Mouse (Mus musculus) liver, embryonic 15.5 days (tissue): Measurements from ENCODE around the gene Reep6. TPM values are rescaled to one million over a fixed set of nuclear protein-coding genes. Genes with fewer than 3 reads are reported as not detected.
"Not testable (repeated sequence)": the region's sequence is repeated elsewhere in the genome, so short reads cannot be mapped to it uniquely, and the experiment has no call there.

ENCODE experiments used
- ATAC-seq: fragments of 200-750 bp; cut with Nextera tagmentation; 2 replicates; pipeline ENCODE4 v1.8.0; 2017; ENCODE audit warnings: moderate number of reproducible peaks, mild to moderate bottlenecking, moderate library complexity; ENCODE audit not compliant: insufficient read depth
- H3K27ac ChIP-seq: fragments of 300-500 bp; sonication (generic); replicated peaks from 2 replicates; pipeline ENCODE4 v1.5.1; 2015; ENCODE audit warnings: mild to moderate bottlenecking, inconsistent platforms
- H3K27me3 ChIP-seq: fragments of 300-500 bp; sonication (generic); 2 replicates; pipeline ENCODE4 v1.6.1; 2015; ENCODE audit warnings: mild to moderate bottlenecking, inconsistent platforms
- H3K36me3 ChIP-seq: fragments of 300-500 bp; sonication (generic); replicated peaks from 2 replicates; pipeline ENCODE4 v1.6.1; 2015; ENCODE audit warnings: moderate library complexity, mild to moderate bottlenecking, inconsistent platforms
- H3K4me1 ChIP-seq: fragments of 300-500 bp; sonication (generic); replicated peaks from 2 replicates; pipeline ENCODE4 v1.6.1; 2015; ENCODE audit warnings: inconsistent platforms
- H3K4me2 ChIP-seq: fragments of 300-500 bp; sonication (generic); 2 replicates; pipeline ENCODE4 v1.6.1; 2015; ENCODE audit warnings: moderate library complexity, mild to moderate bottlenecking, inconsistent platforms
- H3K4me3 ChIP-seq: fragments of 300-500 bp; sonication (generic); replicated peaks from 2 replicates; pipeline ENCODE4 v1.5.1; 2015; ENCODE audit warnings: mild to moderate bottlenecking, inconsistent platforms
- H3K9ac ChIP-seq: fragments of 300-500 bp; sonication (generic); 2 replicates; pipeline ENCODE4 v1.6.1; 2015; ENCODE audit warnings: moderate library complexity, mild to moderate bottlenecking, inconsistent platforms
- H3K9me3 ChIP-seq: fragments of 300-500 bp; sonication (generic); replicated peaks from 2 replicates; pipeline ENCODE4 v1.6.1; 2016; ENCODE audit warnings: inconsistent platforms
- WGBS: fragments of 180-500 bp; shearing (Covaris S2); methylation state at CpG from one replicate; pipeline ENCODE4 v1.1.7; 2015; ENCODE audit warnings: mixed read lengths; ENCODE audit not compliant: insufficient replicate concordance; 5-methylcytosine and 5-hydroxymethylcytosine counted together
- polyA plus RNA-seq: library from polyadenylated mRNA; unstranded; fragments of >200 nt; fragmentation: Nextera tagmentation; extraction: Ambion mirVana; gene quantifications from 2 replicates; pipeline ENCODE4 v1.2.1, GENCODE M21; 2015

Gene Reep6
- polyA plus RNA-seq, 1 experiment from 2014 or later: 75.6 TPM

DNA sequence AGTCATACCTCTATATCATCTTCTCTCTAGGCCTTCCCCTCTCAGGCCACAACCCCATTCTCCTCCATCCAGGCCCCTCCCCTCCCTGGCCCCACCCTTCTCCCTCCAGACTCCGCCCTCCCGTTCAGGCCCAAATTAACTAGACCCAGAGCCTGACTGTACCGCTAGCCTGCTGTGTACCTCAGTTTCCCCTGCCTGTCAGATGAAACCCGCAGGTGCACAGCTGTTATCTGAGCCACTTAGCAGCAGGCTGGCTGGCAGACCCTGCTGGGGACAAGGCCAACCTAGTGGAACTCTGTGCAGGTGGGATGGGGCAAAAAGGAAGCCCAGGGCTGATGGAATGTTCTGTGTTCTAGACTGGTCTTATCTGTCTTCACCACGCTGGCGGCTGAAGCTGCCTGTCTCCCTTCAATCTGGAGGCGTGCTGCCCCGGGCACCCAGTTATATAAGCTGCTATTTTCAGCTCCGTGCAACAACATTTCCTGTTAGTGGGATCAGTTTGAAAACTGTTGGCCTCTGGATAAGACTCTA, 14.4 kb downstream of the Reep6 start:
- Histone ChIP-seq H3K4me1 (peaks cover 88% of the 10 kb centered on the region), H3K27me3 (peaks cover 78% of the 10 kb centered on the region), H3K4me2 (peak overlapping the region; percentile 83), H3K9me3 (no peaks in the 10 kb centered on the region), H3K9ac (peak overlapping the region; percentile 57), H3K4me3 (peak overlapping the region; percentile 54), H3K36me3 (no peaks in the 10 kb centered on the region), H3K27ac (peak overlapping the region; percentile 97)
- ATAC-seq: peak; percentile 81
- 7% methylated on average over 9 of the region's 9 CpGs for WGBS

DNA sequence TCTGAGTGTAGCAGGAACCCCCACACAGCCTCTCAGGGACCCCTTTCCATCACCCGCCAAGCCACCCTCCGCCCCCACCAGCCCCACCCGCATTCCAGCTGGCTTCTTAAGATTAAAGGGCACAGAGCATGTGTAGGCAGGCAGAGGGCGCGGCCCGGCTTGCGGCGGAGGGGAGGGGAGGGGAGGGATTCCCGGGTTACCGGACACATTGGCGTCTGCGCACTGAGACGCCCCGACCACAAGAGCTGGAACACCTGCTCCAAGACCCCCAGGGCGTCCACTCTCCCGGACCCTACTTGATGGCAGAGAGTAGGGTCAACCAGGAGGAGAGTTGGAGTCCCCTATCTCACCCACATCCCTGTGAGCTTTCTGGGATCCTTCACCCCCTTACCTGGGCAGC, 15.4 kb downstream of the Reep6 start:
- H3K27ac ChIP-seq: peak overlapping the region; percentile 97
- no peaks in the 10 kb centered on the region for H3K9me3 ChIP-seq
- peak overlapping the region; percentile 54 for H3K4me3 ChIP-seq
- H3K4me1 ChIP-seq: peaks cover 84% of the 10 kb centered on the region
- peak overlapping the region; percentile 57 for H3K9ac ChIP-seq
- peak; percentile 22 for ATAC-seq
- peaks cover 87% of the 10 kb centered on the region for H3K27me3 ChIP-seq
- 4% methylated on average over 16 of the region's 16 CpGs for WGBS
- no peaks in the 10 kb centered on the region for H3K36me3 ChIP-seq
- peak overlapping the region; percentile 83 for H3K4me2 ChIP-seq

DNA sequence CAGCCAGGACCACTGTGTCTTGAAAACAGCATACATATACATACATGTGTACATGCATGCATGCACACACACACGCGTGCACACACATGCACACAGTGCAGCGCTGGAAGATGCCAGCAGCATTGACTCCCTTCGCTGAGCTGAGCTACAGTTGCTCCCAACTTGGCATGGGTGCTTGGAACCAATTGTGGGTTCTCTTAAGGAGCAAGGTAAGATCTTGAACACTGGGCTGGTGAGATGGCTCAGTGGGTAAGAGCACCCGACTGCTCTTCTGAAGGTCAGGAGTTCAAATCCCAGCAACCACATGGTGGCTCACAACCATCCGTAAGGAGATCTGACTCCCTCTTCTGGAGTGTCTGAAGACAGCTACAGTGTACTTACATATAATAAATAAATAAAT, 16.2 kb downstream of the Reep6 start:
- not testable (repeated sequence) for H3K9ac ChIP-seq, H3K9me3 ChIP-seq, ATAC-seq, H3K36me3 ChIP-seq, H3K4me3 ChIP-seq
- peaks cover 84% of the 10 kb centered on the region for H3K4me1 ChIP-seq
- H3K27me3 ChIP-seq: peaks cover 87% of the 10 kb centered on the region
- WGBS: 75% methylated on average over 6 of the region's 6 CpGs
- H3K4me2 ChIP-seq: 0 out of 2 replicates have a peak overlapping the region, but pooled peaks have one; percentile 83
- peak overlapping the region; percentile 97; the same call in 1 of the 2 replicates for H3K27ac ChIP-seq

DNA sequence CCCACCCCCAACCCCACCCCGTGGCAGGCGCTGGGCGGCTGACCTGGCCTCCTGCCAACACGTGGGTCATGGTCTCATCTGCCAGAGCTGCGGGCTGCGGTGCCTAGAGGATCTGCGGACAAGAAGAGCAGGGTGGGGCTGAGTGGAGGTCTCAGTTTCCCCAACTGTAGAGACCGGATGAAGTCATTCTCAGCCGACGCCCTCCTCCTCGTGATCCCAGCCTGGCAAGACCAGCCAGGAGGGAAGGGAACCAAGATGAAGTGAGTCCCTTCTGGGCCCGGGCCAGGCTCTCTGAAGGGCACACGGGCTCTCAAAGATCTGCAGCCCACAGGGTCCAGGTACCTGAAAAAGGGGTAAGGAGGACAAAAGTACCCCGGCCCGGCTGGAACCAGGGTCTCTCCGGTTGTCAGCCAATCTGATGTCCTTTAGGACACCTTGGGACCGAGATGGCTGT, 17.8 kb downstream of the Reep6 start:
- Histone ChIP-seq H3K27ac (no peak overlapping the region), H3K9me3 (no peaks in the 10 kb centered on the region), H3K27me3 (peaks cover 87% of the 10 kb centered on the region), H3K4me2 (peak overlapping the region; percentile 89), H3K36me3 (no peaks in the 10 kb centered on the region), H3K4me3 (peak overlapping the region; percentile 57), H3K9ac (peak overlapping the region; percentile 54; the same call in 1 of the 2 replicates), H3K4me1 (peaks cover 74% of the 10 kb centered on the region)
- WGBS: 10% methylated on average over 17 of the region's 17 CpGs
- ATAC-seq: no peak

DNA sequence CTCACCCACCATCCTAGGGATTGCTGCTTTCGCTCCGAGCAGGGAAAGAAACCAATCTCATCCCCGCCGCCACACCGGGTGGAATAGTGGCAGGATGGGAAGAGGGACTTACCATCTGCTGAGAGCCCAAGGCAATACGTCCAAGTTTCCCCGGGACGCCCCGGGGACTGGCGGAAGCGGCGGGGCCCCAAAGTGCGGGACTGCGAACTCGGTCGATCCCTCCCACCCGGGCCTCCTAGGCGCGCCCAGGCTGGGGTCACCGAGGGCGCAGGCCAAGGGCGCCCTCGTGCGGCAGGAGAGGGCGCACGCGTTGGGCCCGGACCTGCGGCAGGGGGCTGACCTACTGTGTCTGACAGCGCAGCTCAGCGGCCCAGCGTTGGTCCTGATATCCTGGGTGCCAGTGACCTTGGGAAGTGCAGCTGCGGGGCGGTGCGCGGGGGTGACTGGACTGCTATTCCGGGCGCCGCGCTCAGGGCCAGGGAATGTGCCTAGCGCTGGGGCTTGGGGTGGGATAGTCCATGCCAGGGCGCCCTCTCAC, 18.6 kb downstream of the Reep6 start, which contains the start of gene Adamtsl5:
TSS of gene Adamtsl5 (minus strand) at position 169 of the 538 bp plus-strand sequence.
- no peaks in the 10 kb centered on the region for H3K36me3 ChIP-seq
- ATAC-seq: no peak
- H3K4me1 ChIP-seq: peaks cover 69% of the 10 kb centered on the region
- H3K9ac ChIP-seq: peak within 1 kb of the TSS; percentile 54
- peaks cover 87% of the 10 kb centered on the region for H3K27me3 ChIP-seq
- WGBS: 1% methylated on average over 42 of the region's 42 CpGs
- no peaks in the 10 kb centered on the region for H3K9me3 ChIP-seq
- peak within 1 kb of the TSS; percentile 57 for H3K4me3 ChIP-seq
- H3K4me2 ChIP-seq: peak within 1 kb of the TSS; percentile 89
- H3K27ac ChIP-seq: no peak within 1 kb of the TSS

DNA sequence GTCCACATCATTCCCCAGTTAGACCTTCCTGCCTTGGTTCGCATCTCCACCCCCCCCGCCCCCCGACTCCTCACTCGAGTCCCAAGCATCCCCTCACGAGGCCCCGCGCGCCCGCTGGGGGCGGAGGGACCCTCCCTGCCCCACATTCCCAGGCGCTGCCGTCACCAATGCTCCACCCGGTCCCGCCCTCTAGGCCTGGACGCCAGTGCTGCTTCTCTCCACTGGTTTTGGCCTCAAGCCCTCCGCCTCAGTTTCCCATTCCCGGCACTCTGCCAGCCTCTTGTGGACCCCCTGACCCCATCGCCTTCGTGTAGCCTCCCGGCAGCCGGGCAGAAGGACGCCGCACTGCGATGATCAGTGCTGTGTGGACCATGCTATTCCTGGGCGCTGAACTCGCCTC, 19.2 kb downstream of the Reep6 start:
- Histone ChIP-seq H3K9ac (no peak overlapping the region), H3K36me3 (no peaks in the 10 kb centered on the region), H3K9me3 (no peaks in the 10 kb centered on the region), H3K27me3 (peaks cover 89% of the 10 kb centered on the region), H3K27ac (no peak overlapping the region), H3K4me2 (no peak overlapping the region), H3K4me3 (no peak overlapping the region), H3K4me1 (peaks cover 62% of the 10 kb centered on the region)
- no peak for ATAC-seq
- whole genome bisulfite sequencing: 22% methylated on average over 26 of the region's 26 CpGs

DNA sequence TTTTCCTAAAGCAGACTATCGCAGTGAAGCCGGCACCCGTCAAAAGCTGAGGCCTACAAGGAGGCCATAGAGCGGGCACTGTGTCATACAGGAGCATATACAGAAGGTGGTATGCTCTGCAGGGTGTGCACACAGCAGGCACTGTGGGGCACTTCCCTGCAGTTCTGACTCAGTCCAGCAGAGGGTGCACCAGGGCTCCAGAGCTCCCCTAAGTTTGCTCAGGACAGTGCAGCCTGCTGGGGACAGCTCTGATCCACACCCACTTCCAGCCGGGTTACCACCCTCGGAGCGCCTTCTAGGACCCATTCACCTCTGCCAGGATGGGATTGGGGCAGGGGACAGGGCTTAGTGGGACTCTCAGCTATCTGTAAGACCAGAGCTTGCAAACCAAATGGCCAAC, 20.5 kb downstream of the Reep6 start:
- no peak overlapping the region for H3K27ac ChIP-seq
- WGBS: 3% methylated on average over 7 of the region's 7 CpGs
- H3K4me2 ChIP-seq: no peak overlapping the region
- no peak overlapping the region for H3K4me3 ChIP-seq
- no peaks in the 10 kb centered on the region for H3K9me3 ChIP-seq
- H3K9ac ChIP-seq: no peak overlapping the region
- ATAC-seq: peak; percentile 65
- H3K36me3 ChIP-seq: no peaks in the 10 kb centered on the region
- H3K4me1 ChIP-seq: peaks cover 49% of the 10 kb centered on the region
- H3K27me3 ChIP-seq: peaks cover 97% of the 10 kb centered on the region

DNA sequence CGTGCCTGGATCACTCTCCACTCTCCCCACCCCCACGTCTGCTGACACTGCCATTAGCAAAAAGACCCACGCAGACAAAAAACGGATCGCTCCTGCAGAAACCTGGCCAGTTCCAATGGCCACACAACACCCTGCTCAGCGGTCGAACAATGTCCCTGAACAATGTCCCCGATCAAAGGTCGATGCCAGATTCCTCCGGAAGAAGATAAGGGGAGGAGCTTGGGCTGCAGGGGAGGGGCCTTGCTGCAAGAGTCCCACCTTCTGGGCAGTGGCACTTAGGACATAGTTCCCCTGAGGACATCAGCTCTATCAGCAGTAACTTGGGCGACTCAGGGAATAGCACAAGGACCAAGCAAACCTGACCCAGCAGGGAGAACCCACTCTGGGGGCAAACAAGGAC, 22.1 kb downstream of the Reep6 start:
- Histone ChIP-seq H3K36me3 (no peaks in the 10 kb centered on the region), H3K9me3 (no peaks in the 10 kb centered on the region), H3K4me3 (no peak overlapping the region), H3K4me2 (peak overlapping the region; percentile 16; the same call in 1 of the 2 replicates), H3K9ac (no peak overlapping the region), H3K27ac (no peak overlapping the region), H3K27me3 (peaks cover 99% of the 10 kb centered on the region), H3K4me1 (peaks cover 50% of the 10 kb centered on the region)
- 12% methylated on average over 11 of the region's 11 CpGs for WGBS
- no peak for ATAC-seq

DNA sequence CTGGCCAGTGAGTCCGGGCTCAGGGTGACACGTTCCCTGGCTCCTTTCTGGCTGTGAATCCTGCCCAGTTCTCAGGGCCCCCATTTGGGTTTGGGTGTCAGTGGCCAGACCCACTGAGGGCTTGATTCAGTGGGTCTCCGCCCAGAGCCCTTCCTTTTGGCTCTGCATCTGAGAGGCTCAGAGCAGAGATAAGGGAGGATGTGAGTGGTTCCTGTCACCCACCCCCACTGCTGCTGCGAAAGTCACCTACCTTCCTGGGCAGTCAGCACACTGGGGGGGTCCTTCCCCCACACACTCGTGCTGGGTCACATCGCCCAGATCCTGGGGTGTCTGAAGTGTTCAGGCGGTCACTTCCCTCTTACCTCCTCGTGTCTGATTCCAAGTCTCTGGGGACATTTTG, 23.0 kb downstream of the Reep6 start:
- H3K4me2 ChIP-seq: no peak overlapping the region
- H3K4me3 ChIP-seq: no peak overlapping the region
- WGBS: 25% methylated on average over 8 of the region's 8 CpGs
- no peaks in the 10 kb centered on the region for H3K9me3 ChIP-seq
- H3K36me3 ChIP-seq: no peaks in the 10 kb centered on the region
- ATAC-seq: no peak
- no peak overlapping the region for H3K9ac ChIP-seq
- H3K27me3 ChIP-seq: peaks cover 100% of the 10 kb centered on the region
- no peak overlapping the region for H3K27ac ChIP-seq
- peaks cover 45% of the 10 kb centered on the region for H3K4me1 ChIP-seq

DNA sequence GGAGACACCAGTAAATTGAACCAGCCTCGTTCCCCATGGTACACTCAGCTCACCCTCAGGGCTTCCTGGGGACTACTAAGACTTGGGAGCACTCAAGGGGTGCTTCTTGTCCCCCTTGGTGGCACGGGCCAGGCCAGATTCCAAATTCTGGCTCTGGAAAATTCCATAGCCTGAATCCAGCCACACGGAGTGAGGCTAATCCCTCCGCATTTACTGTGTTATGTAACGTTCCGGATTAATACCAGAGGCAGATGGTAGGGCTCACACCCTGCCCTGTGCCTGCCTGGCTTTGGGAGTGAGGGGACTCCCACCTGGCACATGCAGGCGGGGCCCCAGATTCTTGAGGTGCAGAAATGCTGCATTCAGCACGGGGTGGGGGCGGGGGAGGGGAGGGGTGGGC, 25.7 kb downstream of the Reep6 start:
- H3K9ac ChIP-seq: no peak overlapping the region
- peaks cover 27% of the 10 kb centered on the region for H3K4me1 ChIP-seq
- H3K9me3 ChIP-seq: no peaks in the 10 kb centered on the region
- no peaks in the 10 kb centered on the region for H3K36me3 ChIP-seq
- H3K27ac ChIP-seq: no peak overlapping the region
- peaks cover 100% of the 10 kb centered on the region for H3K27me3 ChIP-seq
- H3K4me2 ChIP-seq: no peak overlapping the region
- no peak overlapping the region for H3K4me3 ChIP-seq
- 9% methylated on average over 9 of the region's 9 CpGs for WGBS
- no peak for ATAC-seq

DNA sequence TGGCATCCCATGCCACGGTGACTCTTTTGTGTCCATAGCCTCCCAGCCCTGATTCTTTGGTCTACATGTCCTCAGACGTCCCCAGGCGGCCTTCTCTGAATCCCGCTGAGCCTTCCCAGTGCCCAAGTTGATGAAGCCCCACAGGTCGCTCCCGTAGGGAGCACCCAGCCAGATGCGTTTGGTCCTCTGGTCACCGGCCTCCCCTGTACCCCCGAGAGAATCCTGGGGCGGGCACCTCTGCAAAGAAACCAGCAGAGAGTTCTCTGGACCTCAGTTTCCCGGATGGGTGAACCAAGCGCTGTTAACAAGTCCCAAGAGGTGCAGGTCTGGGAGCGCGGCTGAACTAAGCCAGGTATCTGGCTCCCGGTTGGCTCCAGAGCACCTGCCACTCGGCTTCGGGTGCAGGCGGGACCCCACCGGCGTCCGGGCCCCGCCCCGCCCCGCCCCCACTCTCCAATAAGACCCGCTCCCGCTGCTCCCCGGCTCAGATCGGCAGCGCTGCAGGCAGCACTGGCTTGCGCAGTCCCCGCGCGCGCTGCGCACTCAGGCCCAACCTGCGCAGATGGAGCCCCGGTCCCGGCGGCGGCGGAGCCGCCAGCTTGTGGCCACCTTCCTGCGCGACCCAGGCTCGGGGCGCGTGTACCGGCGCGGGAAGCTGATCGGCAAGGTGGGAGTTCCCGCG, 26.4 kb downstream of the Reep6 start, which contains the start of gene Plk5:
TSS of gene Plk5 (plus strand) at position 459 of the 682 bp plus-strand sequence.
- H3K4me2 ChIP-seq: peak within 1 kb of the TSS; percentile 10
- H3K9me3 ChIP-seq: no peaks in the 10 kb centered on the region
- no peak within 1 kb of the TSS for H3K4me3 ChIP-seq
- H3K4me1 ChIP-seq: peaks cover 21% of the 10 kb centered on the region
- no peak within 1 kb of the TSS for H3K9ac ChIP-seq
- H3K27me3 ChIP-seq: peaks cover 100% of the 10 kb centered on the region
- no peaks in the 10 kb centered on the region for H3K36me3 ChIP-seq
- H3K27ac ChIP-seq: no peak within 1 kb of the TSS
- ATAC-seq: no peak
- WGBS: 2% methylated on average over 53 of the region's 53 CpGs
